Mouse (Mus musculus) embryo, embryonic 9.5 days (tissue): Measurements from ENCODE around the gene Inpp5a.

Experiments
- DNase-seq: peaks from one replicate; pipeline ENCODE4 v3.0.0-alpha.2; 2017; ENCODE audit errors: extremely low spot score

Gene Inpp5a

GRCm38 (mm10) chr7:139388670-139389212 is at the start of gene Inpp5a:
Gene Inpp5a, plus strand, starts transcription at chr7:139389109.
- DNase-seq = peak; percentile 100

GRCm38 (mm10) chr7:139339184-139339583 is 49.7 kb upstream of the Inpp5a start:
- DNase-seq = no peak

- DNase-seq = no peak
Measured at GRCm38 (mm10) chr7:139341020-139341660, 47.8 kb upstream of the Inpp5a start.

GRCm38 (mm10) chr7:139342809-139343208 is 46.1 kb upstream of the Inpp5a start:
- DNase-seq = no peak

GRCm38 (mm10) chr7:139347051-139347450 is 41.9 kb upstream of the Inpp5a start:
- DNase-seq = peak; percentile 50

- no peak for DNase-seq
Measured at GRCm38 (mm10) chr7:139350606-139351005, 38.3 kb upstream of the Inpp5a start.

- no peak for DNase-seq
Measured at GRCm38 (mm10) chr7:139354370-139355139, 34.4 kb upstream of the Inpp5a start.

- DNase-seq = no peak
Measured at GRCm38 (mm10) chr7:139357043-139357442, 31.9 kb upstream of the Inpp5a start.

- DNase-seq = no peak
Measured at GRCm38 (mm10) chr7:139359906-139360305, 29.0 kb upstream of the Inpp5a start.

- no peak for DNase-seq
Measured at GRCm38 (mm10) chr7:139360890-139361559, 27.9 kb upstream of the Inpp5a start.

- no peak for DNase-seq
Measured at GRCm38 (mm10) chr7:139361799-139362198, 27.1 kb upstream of the Inpp5a start.

- DNase-seq = no peak
Measured at GRCm38 (mm10) chr7:139362514-139362913, 26.4 kb upstream of the Inpp5a start.

GRCm38 (mm10) chr7:139363281-139364004 is 25.5 kb upstream of the Inpp5a start:
- DNase-seq = peak; percentile 31

GRCm38 (mm10) chr7:139364005-139364557 is 24.8 kb upstream of the Inpp5a start:
- peak; percentile 83 for DNase-seq

- peak; percentile 8 for DNase-seq
Measured at GRCm38 (mm10) chr7:139364936-139365830, 23.7 kb upstream of the Inpp5a start.

GRCm38 (mm10) chr7:139366131-139366530 is 22.8 kb upstream of the Inpp5a start:
- DNase-seq = no peak

GRCm38 (mm10) chr7:139366549-139366948 is 22.4 kb upstream of the Inpp5a start:
- DNase-seq = no peak

GRCm38 (mm10) chr7:139368218-139368617 is 20.7 kb upstream of the Inpp5a start:
- DNase-seq = no peak

GRCm38 (mm10) chr7:139368722-139369380 is 20.1 kb upstream of the Inpp5a start:
- no peak for DNase-seq
